Mouse (Mus musculus): ENCODE measurements around the gene Rack1.
"Not testable (repeated sequence)": the region's sequence is repeated elsewhere in the genome, so short reads cannot be mapped to it uniquely, and the experiment has no call there.

DNA sequence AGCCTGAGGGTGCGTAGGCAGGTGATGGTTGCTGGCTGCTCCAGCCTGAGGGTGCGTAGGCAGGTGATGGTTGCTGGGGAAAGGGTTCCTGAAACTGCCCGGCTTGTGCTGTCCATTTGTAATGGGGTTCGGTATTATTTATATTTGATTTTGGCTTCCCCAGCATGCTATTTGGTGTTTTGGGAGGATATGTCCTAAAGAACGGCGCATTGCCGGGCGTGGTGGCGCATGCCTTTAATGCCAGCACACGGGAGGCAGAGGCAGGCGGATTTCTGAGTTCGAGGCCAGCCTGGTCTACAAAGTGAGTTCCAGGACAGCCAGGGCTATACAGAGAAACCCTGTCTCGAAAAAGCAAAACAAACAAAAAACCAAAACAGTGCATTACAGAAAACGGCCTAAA is 21.2 kb downstream of the Rack1 start:
- not testable (repeated sequence) for TF ChIP-seq CTCF, EP300 (IDR thresholded peaks at IDR 0.05; ENCODE audit: low read depth)

All from liver, embryonic 14.5 days (tissue).